In the genomic region with DNA sequence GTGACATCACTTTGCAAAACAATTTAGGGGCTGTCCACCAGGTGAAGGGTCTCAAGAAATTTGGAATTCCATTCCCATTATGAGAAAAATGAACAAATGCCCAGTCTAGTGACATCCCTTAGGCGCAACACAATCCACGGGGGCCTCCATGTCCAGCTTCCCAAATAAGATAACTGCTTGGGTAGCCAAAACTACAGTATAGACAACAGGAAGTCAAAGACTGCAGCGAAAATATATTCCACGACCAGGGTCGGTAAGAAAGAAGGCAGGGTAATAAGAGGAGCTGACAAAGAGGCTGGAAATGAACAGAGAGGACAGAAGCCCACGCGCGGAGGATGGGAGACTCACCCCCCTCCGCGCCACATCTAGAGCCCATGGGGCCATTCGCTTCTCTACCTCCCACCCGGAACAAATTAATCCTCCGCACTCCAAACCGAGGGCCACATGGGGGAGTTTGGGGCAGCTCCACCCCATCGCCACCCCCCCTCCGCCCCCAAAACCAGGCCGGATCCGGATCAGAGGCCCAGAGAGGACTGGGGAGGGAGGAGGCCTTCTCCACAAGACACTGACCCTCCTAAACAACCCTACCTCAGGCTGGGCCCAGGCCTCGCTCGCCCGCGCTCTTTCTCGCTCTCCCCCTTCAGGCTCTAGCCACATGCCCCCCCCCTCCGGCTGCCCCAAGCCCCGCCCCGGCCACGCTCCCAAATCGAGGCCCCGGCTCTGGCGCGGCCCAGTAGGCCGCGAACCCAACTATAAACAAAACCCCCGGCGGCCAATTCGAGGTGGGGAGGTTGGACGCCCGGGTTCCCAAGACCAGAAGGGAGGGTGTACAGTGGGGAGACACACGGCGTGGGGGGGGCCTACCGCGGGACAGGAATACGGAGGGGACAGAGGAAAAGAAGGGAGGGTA, we compare ENCODE assay signal across 8 mouse cellular contexts. TPM values are rescaled to one million over a fixed set of nuclear protein-coding genes. Genes with fewer than 3 reads are reported as not detected.
DNase-seq lines count a peak whose midpoint lies in the region; ATAC-seq and TF ChIP-seq lines count a peak whose summit lies in the region.

Gene 4933434E20Rik, plus strand, starts transcription at position 196 of the 910 bp plus-strand sequence.

- peak within 1 kb of the TSS; percentile 96 for H3K27ac ChIP-seq in embryonic facial prominence, embryonic 14.5 days (replicated peaks; ENCODE audit: low read depth, low read length)
- peak within 1 kb of the TSS; percentile 98 for H3K27ac ChIP-seq in kidney, embryonic 16.5 days (ENCODE audit: low read length)
- H3K27ac ChIP-seq in midbrain, postnatal 0 days (ENCODE audit: low read depth, low read length): peak within 1 kb of the TSS; percentile 91
- peak within 1 kb of the TSS; percentile 96 for H3K27ac ChIP-seq in stomach, embryonic 15.5 days

- DNase-seq in 416B (ENCODE audit: low read depth): peak; percentile 88
- peak; percentile 67 for DNase-seq in ZHBTc4 (ENCODE audit: low read depth, low spot score)
- peak; percentile 67 for DNase-seq in embryonic facial prominence, embryonic 14.5 days (ENCODE audit: low spot score)
- DNase-seq in heart, adult 18-20 months: peak; percentile 60 to 74
- DNase-seq in liver: peak; percentile 74
- DNase-seq in midbrain, postnatal 0 days (ENCODE audit: low spot score): peak; percentile 64

- H3K9me3 ChIP-seq in embryonic facial prominence, embryonic 14.5 days (ENCODE audit: control insufficient read depth, low read length): no peaks in the 10 kb centered on the region
- H3K9me3 ChIP-seq in kidney, embryonic 16.5 days (ENCODE audit: low read length): no peaks in the 10 kb centered on the region
- no peaks in the 10 kb centered on the region for H3K9me3 ChIP-seq in midbrain, postnatal 0 days (ENCODE audit: low read length)
- H3K9me3 ChIP-seq in stomach, embryonic 15.5 days: no peaks in the 10 kb centered on the region

- peaks cover 31% of the 10 kb centered on the region for H3K36me3 ChIP-seq in embryonic facial prominence, embryonic 14.5 days (ENCODE audit: control insufficient read depth, insufficient read depth, low read length)
- peaks cover 17% of the 10 kb centered on the region; the same call in 1 of the 2 replicates for H3K36me3 ChIP-seq in kidney, embryonic 16.5 days (ENCODE audit: insufficient read depth, low read length)
- peaks cover 6% of the 10 kb centered on the region; the same call in 1 of the 2 replicates for H3K36me3 ChIP-seq in midbrain, postnatal 0 days (ENCODE audit: insufficient read depth, low read length)
- no peaks in the 10 kb centered on the region; the same call in 1 of the 2 replicates for H3K36me3 ChIP-seq in stomach, embryonic 15.5 days

- peak within 1 kb of the TSS; percentile 76 for H3K4me2 ChIP-seq in embryonic facial prominence, embryonic 14.5 days (ENCODE audit: low read depth, low read length)
- H3K4me2 ChIP-seq in kidney, embryonic 16.5 days (replicated peaks; ENCODE audit: low read depth, low read length): peak within 1 kb of the TSS; percentile 60
- peak within 1 kb of the TSS; percentile 58 for H3K4me2 ChIP-seq in midbrain, postnatal 0 days (ENCODE audit: low read depth, low read length, poor library complexity, severe bottlenecking)
- H3K4me2 ChIP-seq in stomach, embryonic 15.5 days: peak within 1 kb of the TSS; percentile 57

- peaks cover 11% of the 10 kb centered on the region for H3K4me1 ChIP-seq in embryonic facial prominence, embryonic 14.5 days (ENCODE audit: control insufficient read depth, insufficient read depth, low read length)
- peaks cover 25% of the 10 kb centered on the region for H3K4me1 ChIP-seq in kidney, embryonic 16.5 days (ENCODE audit: insufficient read depth, low read length)
- peaks cover 5% of the 10 kb centered on the region for H3K4me1 ChIP-seq in midbrain, postnatal 0 days (ENCODE audit: insufficient read depth, low read length)
- 0 out of 2 replicates have a peak, but pooled peaks cover 4% of the 10 kb centered on the region for H3K4me1 ChIP-seq in stomach, embryonic 15.5 days

- WGBS in embryonic facial prominence, embryonic 14.5 days: 2% methylated on average over 36 of the region's 43 CpGs
- WGBS in kidney, embryonic 16.5 days: under 1% methylated on average over 40 of the region's 43 CpGs
- WGBS in midbrain, postnatal 0 days: under 1% methylated on average over 43 of the region's 43 CpGs
- under 1% methylated on average over 42 of the region's 43 CpGs for WGBS in stomach, embryonic 15.5 days

- no peaks in the 10 kb centered on the region for H3K27me3 ChIP-seq in embryonic facial prominence, embryonic 14.5 days (replicated peaks; ENCODE audit: control insufficient read depth, insufficient read depth, low read length)
- no peaks in the 10 kb centered on the region for H3K27me3 ChIP-seq in kidney, embryonic 16.5 days (ENCODE audit: insufficient read depth, low read length)
- H3K27me3 ChIP-seq in midbrain, postnatal 0 days (ENCODE audit: insufficient read depth, low read length): no peaks in the 10 kb centered on the region
- no peaks in the 10 kb centered on the region for H3K27me3 ChIP-seq in stomach, embryonic 15.5 days (replicated peaks)

- peak within 1 kb of the TSS; percentile 98 for H3K9ac ChIP-seq in embryonic facial prominence, embryonic 14.5 days (ENCODE audit: low read depth, low read length)
- H3K9ac ChIP-seq in kidney, embryonic 16.5 days (replicated peaks; ENCODE audit: low read length): peak within 1 kb of the TSS; percentile 96
- peak within 1 kb of the TSS; percentile 98 for H3K9ac ChIP-seq in midbrain, postnatal 0 days (replicated peaks; ENCODE audit: low read length, poor library complexity, severe bottlenecking)
- peak within 1 kb of the TSS; percentile 91 for H3K9ac ChIP-seq in stomach, embryonic 15.5 days

- ATAC-seq in embryonic facial prominence, embryonic 14.5 days (ENCODE audit: low read depth): peak; percentile 71
- peak; percentile 87 for ATAC-seq in kidney, embryonic 16.5 days (ENCODE audit: low FRiP score, low TSS enrichment)
- ATAC-seq in midbrain, postnatal 0 days (ENCODE audit: low FRiP score): peak; percentile 75
- peak; percentile 68 for ATAC-seq in stomach, embryonic 15.5 days (ENCODE audit: insufficient read depth, low FRiP score, low read depth)

- TF ChIP-seq CTCF in midbrain, postnatal 0 days (IDR thresholded peaks at IDR 0.05): peak; percentile 10; the same call in 1 of the 2 replicates

- peak within 1 kb of the TSS; percentile 79 for H3K4me3 ChIP-seq in embryonic facial prominence, embryonic 14.5 days (ENCODE audit: low read depth, low read length)
- peak within 1 kb of the TSS; percentile 65 for H3K4me3 ChIP-seq in kidney, embryonic 16.5 days (ENCODE audit: low read length)
- H3K4me3 ChIP-seq in midbrain, postnatal 0 days (ENCODE audit: low read depth, low read length): peak within 1 kb of the TSS; percentile 90
- H3K4me3 ChIP-seq in stomach, embryonic 15.5 days (replicated peaks): peak within 1 kb of the TSS; percentile 86

RNA-seq across cellular contexts. Expression of gene 4933434E20Rik, which starts in this region (rescaled TPM):
- polyA plus RNA-seq in embryonic facial prominence, embryonic 14.5 days (2014; fragmentation: Nextera tagmentation; extraction: Ambion mirVana): 144 TPM in 2 replicates
- total RNA-seq in heart, adult 18-20 months (2021): 10 to 100 TPM; 92.4 to 97.6 TPM
- polyA plus RNA-seq in kidney, embryonic 16.5 days (2015; fragmentation: Nextera tagmentation; extraction: Ambion mirVana): 184 and 187 TPM in 2 replicates
- total RNA-seq in midbrain, postnatal 0 days (2014; rRNA removed): 101 and 111 TPM in 2 replicates
- polyA plus RNA-seq in midbrain, postnatal 0 days (2015; fragmentation: Nextera tagmentation; extraction: Ambion mirVana): 230 and 246 TPM in 2 replicates
- polyA plus RNA-seq in stomach, embryonic 15.5 days (2015; fragmentation: Nextera tagmentation; extraction: Ambion mirVana): 163 and 166 TPM in 2 replicates

Comparison
In these comparisons a context has a peak if more than half of its experiments do, and no peak if none do; other contexts are left out.
1. Peak in every context shown above with its lines: DNase-seq, ATAC-seq, H3K4me3 ChIP-seq and H3K27ac ChIP-seq.